Mouse (Mus musculus) ES-E14 (cell line): ENCODE measurements at regions not wholly inside any gene's neighbourhood (a gene's known extent, or its start where the extent isn't known, plus 50 kb on each side); places are given as distances from the start of the nearest gene placed in this dataset.

ENCODE experiments used
- CHD2 ChIP-seq: IDR thresholded peaks from 2 replicates; pipeline ENCODE4 v1.6.1; 2014; ENCODE audit warnings: mild to moderate bottlenecking, low read depth, low read length, inconsistent platforms
- HCFC1 ChIP-seq: IDR thresholded peaks from 2 replicates; pipeline ENCODE4 v1.6.1; 2012; ENCODE audit warnings: low read length, inconsistent platforms, borderline replicate concordance; ENCODE audit not compliant: insufficient read depth
- MAFK ChIP-seq: IDR thresholded peaks from 2 replicates; pipeline ENCODE4 v1.6.1; 2014; ENCODE audit warnings: mild to moderate bottlenecking, low read depth, low read length, inconsistent platforms; ENCODE audit not compliant: insufficient read depth
- ZC3H11A ChIP-seq: IDR thresholded peaks from 2 replicates; pipeline ENCODE4 v1.6.1; 2012; ENCODE audit warnings: low read depth, mild to moderate bottlenecking, inconsistent platforms, low read length, borderline replicate concordance
- ZNF384 ChIP-seq: IDR thresholded peaks from 2 replicates; pipeline ENCODE4 v1.6.1; 2012; ENCODE audit warnings: low read depth, low read length, inconsistent platforms

DNA sequence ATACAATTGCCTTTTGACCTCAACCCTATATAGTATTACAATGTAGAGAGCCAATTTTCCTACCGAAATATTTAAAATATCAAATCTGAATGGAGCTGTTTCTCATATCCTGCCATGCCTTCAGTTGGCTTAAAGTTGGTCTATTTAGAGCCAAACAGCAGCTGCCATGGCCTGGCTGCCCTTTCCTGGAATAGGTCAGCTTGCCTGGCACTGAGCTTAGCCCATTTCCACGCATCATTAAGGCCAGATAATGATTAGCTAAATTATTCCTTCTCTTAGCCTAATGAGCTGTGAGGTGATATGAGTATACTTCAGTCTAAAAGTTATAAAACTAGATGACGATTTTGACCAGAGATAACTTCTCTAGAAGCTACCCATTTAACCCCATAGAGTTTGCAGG, 852.2 kb upstream of the Lcorl start:
- TF ChIP-seq CHD2 (no peak), ZNF384 (no peak), HCFC1 (no peak), MAFK (no peak), ZC3H11A (no peak)
